Mouse (Mus musculus) small intestine, adult 2 months (tissue): ENCODE results near the gene Cep55. TPM values are rescaled to one million over a fixed set of nuclear protein-coding genes. Genes with fewer than 3 reads are reported as not detected.

Experiments used
- H3K27ac ChIP-seq: fragments of 200-500 bp; 2 replicates; pipeline ENCODE4 v1.5.1; 2012; ENCODE audit warnings: low read depth, low read length, control low read depth, inconsistent platforms; ENCODE audit not compliant: insufficient read depth
- H3K27me3 ChIP-seq: fragments of 200-500 bp; 2 replicates; pipeline ENCODE4 v1.6.1; 2012; ENCODE audit warnings: mild to moderate bottlenecking, moderate library complexity, low read length, inconsistent platforms; ENCODE audit not compliant: control insufficient read depth, insufficient read depth
- H3K36me3 ChIP-seq: fragments of 200-500 bp; 2 replicates; pipeline ENCODE4 v1.6.1; 2012; ENCODE audit warnings: mild to moderate bottlenecking, low read length, control low read depth, inconsistent platforms; ENCODE audit not compliant: control insufficient read depth, insufficient read depth
- H3K4me1 ChIP-seq: fragments of 200-500 bp; 2 replicates; pipeline ENCODE4 v1.6.1; 2012; ENCODE audit warnings: low read length, inconsistent platforms, mixed read lengths; ENCODE audit not compliant: control insufficient read depth, insufficient read depth, insufficient read length
- H3K4me3 ChIP-seq: fragments of 200-500 bp; 2 replicates; pipeline ENCODE4 v1.5.1; 2012; ENCODE audit warnings: low read depth, mild to moderate bottlenecking, control low read depth, inconsistent platforms, low read length, moderate library complexity
- CTCF ChIP-seq: fragments of 200-500 bp; IDR thresholded peaks from 2 replicates; pipeline ENCODE4 v1.5.1; 2012; ENCODE audit warnings: low read depth, mild to moderate bottlenecking, control low read depth, inconsistent platforms, low read length, moderate library complexity, mixed read lengths; ENCODE audit not compliant: insufficient replicate concordance, insufficient read length; ENCODE audit errors: extremely low read depth
- POLR2A ChIP-seq: fragments of 200-500 bp; IDR thresholded peaks from 2 replicates; pipeline ENCODE4 v1.6.1; 2012; ENCODE audit warnings: low read depth, mild to moderate bottlenecking, control low read depth, inconsistent platforms, low read length, moderate library complexity
- WGBS: fragments of 180-500 bp; shearing (Covaris S2); methylation state at CpG from one replicate; pipeline ENCODE4 v1.1.7; 2018; 5-methylcytosine and 5-hydroxymethylcytosine counted together
- polyA plus RNA-seq: library from polyadenylated mRNA; depleted of rRNA; stranded (reverse); fragments of >200 nt; gene quantifications from 2 replicates; pipeline ENCODE4 v1.2.3, GENCODE M21; 2012

Gene Cep55
- polyA plus RNA-seq, 1 experiment, result 0.84 TPM

GRCm38 (mm10) chr19:38043281-38043981, 11.4 kb upstream of the Cep55 start, which contains the start of gene Myof:
TSS of gene Myof (minus strand) at chr19:38043577.
- no peaks in the 10 kb centered on the region for H3K36me3 ChIP-seq
- H3K27me3 ChIP-seq, result peaks cover 7% of the 10 kb centered on the region; the same call in 1 of the 2 replicates
- WGBS, result 1% methylated on average over 28 of the region's 28 CpGs
- H3K4me3 ChIP-seq, result peak within 1 kb of the TSS; percentile 56
- H3K4me1 ChIP-seq, result no peaks in the 10 kb centered on the region; the same call in 1 of the 2 replicates
- peak within 1 kb of the TSS; percentile 24 for H3K27ac ChIP-seq
- no peak for TF ChIP-seq POLR2A
- TF ChIP-seq CTCF, result no peak

DNA sequence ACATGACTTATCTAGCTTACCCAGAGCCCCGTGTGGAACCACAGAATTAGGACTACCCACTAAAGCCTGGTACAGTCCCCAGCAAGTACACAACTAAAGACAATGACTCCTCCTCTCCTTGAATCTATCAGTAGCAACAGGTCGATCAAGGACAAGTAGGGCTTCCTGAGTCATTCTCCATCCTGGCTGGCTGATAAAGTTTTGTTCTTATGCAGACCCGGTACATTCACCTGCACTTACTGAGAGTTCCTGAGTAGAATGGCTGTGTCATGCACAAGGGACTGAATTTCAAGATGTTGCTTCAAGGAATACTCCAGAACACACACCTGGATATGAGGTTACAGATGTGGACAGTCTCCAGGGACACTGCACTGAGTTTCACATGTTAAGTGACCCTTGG, 9.6 kb upstream of the Cep55 start:
- TF ChIP-seq POLR2A, result no peak
- TF ChIP-seq CTCF, result no peak
- Histone ChIP-seq H3K27me3 (peaks cover 7% of the 10 kb centered on the region; the same call in 1 of the 2 replicates), H3K27ac (no peak overlapping the region), H3K4me3 (no peak overlapping the region), H3K4me1 (no peaks in the 10 kb centered on the region), H3K36me3 (no peaks in the 10 kb centered on the region)
- 82% methylated on average over 3 of the region's 3 CpGs for WGBS

- no peak overlapping the region for H3K27ac ChIP-seq
- H3K27me3 ChIP-seq, result no peaks in the 10 kb centered on the region
- 85% methylated on average over 1 of the region's 1 CpGs for WGBS
- H3K4me1 ChIP-seq, result no peaks in the 10 kb centered on the region
- H3K36me3 ChIP-seq, result no peaks in the 10 kb centered on the region
- H3K4me3 ChIP-seq, result no peak overlapping the region
- TF ChIP-seq POLR2A (no peak), CTCF (no peak)
Measured at GRCm38 (mm10) chr19:38049686-38050085, 5.1 kb upstream of the Cep55 start.

GRCm38 (mm10) chr19:38053227-38054041, 1.4 kb upstream of the Cep55 start:
- WGBS, result 16% methylated on average over 8 of the region's 8 CpGs
- TF ChIP-seq CTCF, result peak; percentile 37; the same call in 1 of the 2 replicates
- TF ChIP-seq POLR2A, result no peak

DNA sequence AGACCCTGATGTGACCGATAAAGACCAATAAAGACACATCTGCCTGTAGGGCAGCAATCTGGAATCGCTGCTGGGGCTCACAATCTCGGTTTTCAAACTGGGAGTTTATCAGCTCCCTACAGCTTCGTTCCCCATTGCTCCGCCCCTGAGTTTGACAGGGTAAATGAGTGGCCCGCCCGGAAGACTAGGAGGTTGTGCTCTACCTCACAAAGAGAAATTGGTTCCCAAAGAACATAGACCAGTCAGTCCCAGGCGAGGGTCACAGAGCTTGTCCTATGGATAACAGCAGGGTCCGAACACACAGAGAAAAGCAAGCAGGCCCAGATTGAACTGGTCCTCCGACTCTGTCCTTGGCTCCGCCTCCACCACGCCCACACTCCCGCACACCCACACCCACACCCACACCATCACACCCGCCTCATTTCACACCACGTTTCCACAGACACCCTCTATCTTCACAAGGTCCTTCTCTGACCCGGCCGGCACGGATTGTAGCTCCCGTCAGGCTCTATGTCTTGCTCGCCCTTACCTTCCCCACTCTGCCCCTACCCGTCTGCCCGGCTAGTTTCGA, 577 bp upstream of the Cep55 start:
- no peaks in the 10 kb centered on the region for H3K27me3 ChIP-seq
- H3K4me1 ChIP-seq, result no peaks in the 10 kb centered on the region
- TF ChIP-seq POLR2A (no peak), CTCF (no peak)
- no peaks in the 10 kb centered on the region for H3K36me3 ChIP-seq
- WGBS, result under 1% methylated on average over 23 of the region's 23 CpGs
- peak overlapping the region; percentile 42; the same call in 1 of the 2 replicates for H3K27ac ChIP-seq
- peak overlapping the region; percentile 89 for H3K4me3 ChIP-seq

More at GRCm38 (mm10) chr19:38053227-38054041, 1.4 kb upstream of the Cep55 start:
- Histone ChIP-seq H3K36me3 (no peaks in the 10 kb centered on the region), H3K4me1 (no peaks in the 10 kb centered on the region), H3K27ac (no peak overlapping the region), H3K27me3 (no peaks in the 10 kb centered on the region), H3K4me3 (no peak overlapping the region)

GRCm38 (mm10) chr19:38055798-38056197, 987 bp downstream of the Cep55 start:
- 6% methylated on average over 6 of the region's 6 CpGs for WGBS
- TF ChIP-seq CTCF (no peak), POLR2A (no peak)
- no peaks in the 10 kb centered on the region for H3K4me1 ChIP-seq
- H3K4me3 ChIP-seq, result no peak overlapping the region
- peaks cover 4% of the 10 kb centered on the region; the same call in 1 of the 2 replicates for H3K36me3 ChIP-seq
- H3K27me3 ChIP-seq, result no peaks in the 10 kb centered on the region
- no peak overlapping the region for H3K27ac ChIP-seq
